Mouse (Mus musculus) bone marrow macrophage, adult 2 months (primary cell): Measurements from ENCODE around the gene Gm12695.

Experiments used
- CTCF ChIP-seq: IDR thresholded peaks from 2 replicates; pipeline ENCODE4 v1.5.1; 2012; ENCODE audit warnings: low read depth, mild to moderate bottlenecking, low read length, moderate library complexity
- POLR2A ChIP-seq: IDR thresholded peaks from 2 replicates; pipeline ENCODE4 v1.6.1; 2012; ENCODE audit warnings: mild to moderate bottlenecking, low read depth, low read length, borderline replicate concordance

GRCm38 (mm10) chr4:96725415-96726055, 59.5 kb downstream of the Gm12695 start:
- no peak for TF ChIP-seq POLR2A
- no peak for TF ChIP-seq CTCF
